Mouse (Mus musculus): ENCODE measurements around the gene Vegfb. TPM values are rescaled to one million over a fixed set of nuclear protein-coding genes. Genes with fewer than 3 reads are reported as not detected.

The Vegfb gene
- polyA plus RNA-seq, 1 experiment from 2014 or later, result 29.5 TPM

- H3K9ac ChIP-seq (ENCODE audit: low read length), result peak overlapping the region; percentile 85
- 4% methylated on average over 31 of the region's 31 CpGs for WGBS
- peak; percentile 77 for DNase-seq (ENCODE audit: low spot score)
Measured at GRCm38 (mm10) chr19:6951994-6952711, 35.3 kb downstream of the Vegfb start.

GRCm38 (mm10) chr19:6951381-6951968, 36.0 kb downstream of the Vegfb start:
- ATAC-seq (replicated peaks; ENCODE audit: low FRiP score) (peak; percentile 90), DNase-seq (ENCODE audit: low spot score) (peak; percentile 94)
- peak overlapping the region; percentile 97 for H3K27ac ChIP-seq (ENCODE audit: low read depth, low read length)
- H3K4me1 ChIP-seq (replicated peaks; ENCODE audit: control insufficient read depth, insufficient read depth, low read length), result peaks cover 8% of the 10 kb centered on the region; the same call in 1 of the 2 replicates
- H3K4me3 ChIP-seq (ENCODE audit: low read depth, low read length), result peak overlapping the region; percentile 60
- WGBS, result under 1% methylated on average over 35 of the region's 35 CpGs
- no peaks in the 10 kb centered on the region for H3K27me3 ChIP-seq (ENCODE audit: control insufficient read depth, insufficient read depth, low read length)
- H3K36me3 ChIP-seq (ENCODE audit: control insufficient read depth, insufficient read depth, low read length), result no peaks in the 10 kb centered on the region; the same call in 1 of the 2 replicates
- H3K9me3 ChIP-seq (ENCODE audit: control insufficient read depth, low read length), result no peaks in the 10 kb centered on the region
- peak overlapping the region; percentile 85 for H3K9ac ChIP-seq (ENCODE audit: low read length)
- peak overlapping the region; percentile 96 for H3K4me2 ChIP-seq (ENCODE audit: low read depth, low read length, severe bottlenecking)

More at GRCm38 (mm10) chr19:6951994-6952711, 35.3 kb downstream of the Vegfb start:
- ATAC-seq (replicated peaks; ENCODE audit: low FRiP score), result no peak; the same call in 1 of the 2 replicates
- Histone ChIP-seq H3K4me2 (ENCODE audit: low read depth, low read length, severe bottlenecking) (peak overlapping the region; percentile 96), H3K27me3 (ENCODE audit: control insufficient read depth, insufficient read depth, low read length) (no peaks in the 10 kb centered on the region), H3K27ac (ENCODE audit: low read depth, low read length) (peak overlapping the region; percentile 97), H3K4me1 (replicated peaks; ENCODE audit: control insufficient read depth, insufficient read depth, low read length) (peaks cover 8% of the 10 kb centered on the region; the same call in 1 of the 2 replicates), H3K4me3 (ENCODE audit: low read depth, low read length) (peak overlapping the region; percentile 60), H3K9me3 (ENCODE audit: control insufficient read depth, low read length) (no peaks in the 10 kb centered on the region), H3K36me3 (ENCODE audit: control insufficient read depth, insufficient read depth, low read length) (no peaks in the 10 kb centered on the region; the same call in 1 of the 2 replicates)

- Histone ChIP-seq H3K4me1 (replicated peaks; ENCODE audit: control insufficient read depth, insufficient read depth, low read length) (peaks cover 8% of the 10 kb centered on the region; the same call in 1 of the 2 replicates), H3K9me3 (ENCODE audit: control insufficient read depth, low read length) (no peaks in the 10 kb centered on the region), H3K4me2 (ENCODE audit: low read depth, low read length, severe bottlenecking) (peak overlapping the region; percentile 96), H3K27me3 (ENCODE audit: control insufficient read depth, insufficient read depth, low read length) (no peaks in the 10 kb centered on the region), H3K27ac (ENCODE audit: low read depth, low read length) (peak overlapping the region; percentile 97), H3K9ac (ENCODE audit: low read length) (peak overlapping the region; percentile 85), H3K36me3 (ENCODE audit: control insufficient read depth, insufficient read depth, low read length) (no peaks in the 10 kb centered on the region; the same call in 1 of the 2 replicates), H3K4me3 (ENCODE audit: low read depth, low read length) (peak overlapping the region; percentile 60)
- WGBS, result under 1% methylated on average over 28 of the region's 28 CpGs
- peak; percentile 79 for DNase-seq (ENCODE audit: low spot score)
- peak; percentile 72 for ATAC-seq (replicated peaks; ENCODE audit: low FRiP score)
Measured at GRCm38 (mm10) chr19:6950613-6951153, 36.8 kb downstream of the Vegfb start.

GRCm38 (mm10) chr19:6949951-6950350, 37.5 kb downstream of the Vegfb start:
- WGBS, result 65% methylated on average over 5 of the region's 5 CpGs
- peak overlapping the region; percentile 97 for H3K27ac ChIP-seq (ENCODE audit: low read depth, low read length)
- peak overlapping the region; percentile 60 for H3K4me3 ChIP-seq (ENCODE audit: low read depth, low read length)
- no peaks in the 10 kb centered on the region for H3K27me3 ChIP-seq (ENCODE audit: control insufficient read depth, insufficient read depth, low read length)
- no peaks in the 10 kb centered on the region; the same call in 1 of the 2 replicates for H3K36me3 ChIP-seq (ENCODE audit: control insufficient read depth, insufficient read depth, low read length)
- H3K9me3 ChIP-seq (ENCODE audit: control insufficient read depth, low read length), result no peaks in the 10 kb centered on the region
- ATAC-seq (replicated peaks; ENCODE audit: low FRiP score) (no peak), DNase-seq (ENCODE audit: low spot score) (no peak)
- H3K4me1 ChIP-seq (replicated peaks; ENCODE audit: control insufficient read depth, insufficient read depth, low read length), result peaks cover 8% of the 10 kb centered on the region; the same call in 1 of the 2 replicates
- peak overlapping the region; percentile 85 for H3K9ac ChIP-seq (ENCODE audit: low read length)
- peak overlapping the region; percentile 96 for H3K4me2 ChIP-seq (ENCODE audit: low read depth, low read length, severe bottlenecking)

- WGBS, result 87% methylated on average over 5 of the region's 5 CpGs
- no peak overlapping the region for H3K4me2 ChIP-seq (ENCODE audit: low read depth, low read length, severe bottlenecking)
- H3K27ac ChIP-seq (ENCODE audit: low read depth, low read length), result no peak overlapping the region
- H3K9me3 ChIP-seq (ENCODE audit: control insufficient read depth, low read length), result no peaks in the 10 kb centered on the region
- no peaks in the 10 kb centered on the region for H3K27me3 ChIP-seq (ENCODE audit: control insufficient read depth, insufficient read depth, low read length)
- DNase-seq (ENCODE audit: low spot score), result no peak
- H3K9ac ChIP-seq (ENCODE audit: low read length), result no peak overlapping the region; the same call in 1 of the 2 replicates
- H3K36me3 ChIP-seq (ENCODE audit: control insufficient read depth, insufficient read depth, low read length), result no peaks in the 10 kb centered on the region
- no peak for ATAC-seq (replicated peaks; ENCODE audit: low FRiP score)
- H3K4me3 ChIP-seq (ENCODE audit: low read depth, low read length), result no peak overlapping the region
- peaks cover 8% of the 10 kb centered on the region; the same call in 1 of the 2 replicates for H3K4me1 ChIP-seq (replicated peaks; ENCODE audit: control insufficient read depth, insufficient read depth, low read length)
Measured at GRCm38 (mm10) chr19:6949532-6949931, 37.9 kb downstream of the Vegfb start.

GRCm38 (mm10) chr19:6948186-6948585, 39.3 kb downstream of the Vegfb start:
- H3K9ac ChIP-seq (ENCODE audit: low read length), result no peak overlapping the region
- no peaks in the 10 kb centered on the region for H3K36me3 ChIP-seq (ENCODE audit: control insufficient read depth, insufficient read depth, low read length)
- WGBS, result 89% methylated on average over 4 of the region's 4 CpGs
- H3K4me3 ChIP-seq (ENCODE audit: low read depth, low read length), result no peak overlapping the region
- H3K9me3 ChIP-seq (ENCODE audit: control insufficient read depth, low read length), result no peaks in the 10 kb centered on the region
- peaks cover 8% of the 10 kb centered on the region; the same call in 1 of the 2 replicates for H3K4me1 ChIP-seq (replicated peaks; ENCODE audit: control insufficient read depth, insufficient read depth, low read length)
- no peak for DNase-seq (ENCODE audit: low spot score)
- no peak overlapping the region for H3K27ac ChIP-seq (ENCODE audit: low read depth, low read length)
- H3K4me2 ChIP-seq (ENCODE audit: low read depth, low read length, severe bottlenecking), result no peak overlapping the region
- H3K27me3 ChIP-seq (ENCODE audit: control insufficient read depth, insufficient read depth, low read length), result no peaks in the 10 kb centered on the region
- ATAC-seq (replicated peaks; ENCODE audit: low FRiP score), result no peak

GRCm38 (mm10) chr19:6947742-6948141, 39.7 kb downstream of the Vegfb start:
- Histone ChIP-seq H3K36me3 (ENCODE audit: control insufficient read depth, insufficient read depth, low read length) (no peaks in the 10 kb centered on the region), H3K9me3 (ENCODE audit: control insufficient read depth, low read length) (no peaks in the 10 kb centered on the region), H3K9ac (ENCODE audit: low read length) (no peak overlapping the region), H3K4me3 (ENCODE audit: low read depth, low read length) (no peak overlapping the region), H3K4me1 (replicated peaks; ENCODE audit: control insufficient read depth, insufficient read depth, low read length) (peaks cover 11% of the 10 kb centered on the region), H3K27ac (ENCODE audit: low read depth, low read length) (no peak overlapping the region), H3K27me3 (ENCODE audit: control insufficient read depth, insufficient read depth, low read length) (no peaks in the 10 kb centered on the region), H3K4me2 (ENCODE audit: low read depth, low read length, severe bottlenecking) (no peak overlapping the region)
- WGBS, result 55% methylated on average over 4 of the region's 4 CpGs
- no peak for ATAC-seq (replicated peaks; ENCODE audit: low FRiP score)
- no peak for DNase-seq (ENCODE audit: low spot score)

- no peaks in the 10 kb centered on the region for H3K36me3 ChIP-seq (ENCODE audit: control insufficient read depth, insufficient read depth, low read length)
- H3K9ac ChIP-seq (ENCODE audit: low read length), result no peak overlapping the region
- no peak for ATAC-seq (replicated peaks; ENCODE audit: low FRiP score)
- no peak overlapping the region for H3K27ac ChIP-seq (ENCODE audit: low read depth, low read length)
- no peak overlapping the region for H3K4me2 ChIP-seq (ENCODE audit: low read depth, low read length, severe bottlenecking)
- 85% methylated on average over 6 of the region's 6 CpGs for WGBS
- DNase-seq (ENCODE audit: low spot score), result no peak
- peaks cover 15% of the 10 kb centered on the region for H3K4me1 ChIP-seq (replicated peaks; ENCODE audit: control insufficient read depth, insufficient read depth, low read length)
- H3K9me3 ChIP-seq (ENCODE audit: control insufficient read depth, low read length), result no peaks in the 10 kb centered on the region
- H3K4me3 ChIP-seq (ENCODE audit: low read depth, low read length), result no peak overlapping the region
- H3K27me3 ChIP-seq (ENCODE audit: control insufficient read depth, insufficient read depth, low read length), result no peaks in the 10 kb centered on the region
Measured at GRCm38 (mm10) chr19:6943709-6944108, 43.7 kb downstream of the Vegfb start.
